Mouse (Mus musculus) ZHBTc4 (cell line): Measurements from ENCODE around the gene 7530416G11Rik.

Experiments
- DNase-seq: peaks from one replicate; pipeline ENCODE4 v3.0.0-alpha.2; 2011; ENCODE audit warnings: low read depth, low spot score

7530416G11Rik gene

GRCm38 (mm10) chr15:85479919-85480318 lies 23.1 kb downstream of the 7530416G11Rik start:
- peak; percentile 27 for DNase-seq

- no peak for DNase-seq
Measured at GRCm38 (mm10) chr15:85479365-85479764, 23.7 kb downstream of the 7530416G11Rik start.

- peak; percentile 83 for DNase-seq
Measured at GRCm38 (mm10) chr15:85477584-85477983, 25.4 kb downstream of the 7530416G11Rik start.

GRCm38 (mm10) chr15:85474697-85475096 lies 28.3 kb downstream of the 7530416G11Rik start:
- no peak for DNase-seq

GRCm38 (mm10) chr15:85469401-85469800 lies 33.6 kb downstream of the 7530416G11Rik start:
- no peak for DNase-seq

- DNase-seq: no peak
Measured at GRCm38 (mm10) chr15:85466456-85467067, 36.5 kb downstream of the 7530416G11Rik start.

GRCm38 (mm10) chr15:85464823-85465565 lies 38.0 kb downstream of the 7530416G11Rik start:
- peak; percentile 62 for DNase-seq

- DNase-seq: peak; percentile 62
Measured at GRCm38 (mm10) chr15:85464190-85464589, 38.8 kb downstream of the 7530416G11Rik start.

GRCm38 (mm10) chr15:85463027-85463790 lies 39.8 kb downstream of the 7530416G11Rik start:
- no peak for DNase-seq

- no peak for DNase-seq
Measured at GRCm38 (mm10) chr15:85462138-85462537, 40.9 kb downstream of the 7530416G11Rik start.

- no peak for DNase-seq
Measured at GRCm38 (mm10) chr15:85461541-85461940, 41.5 kb downstream of the 7530416G11Rik start.

GRCm38 (mm10) chr15:85458631-85459082 lies 44.4 kb downstream of the 7530416G11Rik start:
- DNase-seq: no peak

GRCm38 (mm10) chr15:85457838-85458237 lies 45.2 kb downstream of the 7530416G11Rik start:
- no peak for DNase-seq

- DNase-seq: no peak
Measured at GRCm38 (mm10) chr15:85456891-85457290, 46.1 kb downstream of the 7530416G11Rik start.

- no peak for DNase-seq
Measured at GRCm38 (mm10) chr15:85446652-85447051, 56.4 kb downstream of the 7530416G11Rik start.
